ENCODE assay signal across 9 mouse cellular contexts in the genomic region with DNA sequence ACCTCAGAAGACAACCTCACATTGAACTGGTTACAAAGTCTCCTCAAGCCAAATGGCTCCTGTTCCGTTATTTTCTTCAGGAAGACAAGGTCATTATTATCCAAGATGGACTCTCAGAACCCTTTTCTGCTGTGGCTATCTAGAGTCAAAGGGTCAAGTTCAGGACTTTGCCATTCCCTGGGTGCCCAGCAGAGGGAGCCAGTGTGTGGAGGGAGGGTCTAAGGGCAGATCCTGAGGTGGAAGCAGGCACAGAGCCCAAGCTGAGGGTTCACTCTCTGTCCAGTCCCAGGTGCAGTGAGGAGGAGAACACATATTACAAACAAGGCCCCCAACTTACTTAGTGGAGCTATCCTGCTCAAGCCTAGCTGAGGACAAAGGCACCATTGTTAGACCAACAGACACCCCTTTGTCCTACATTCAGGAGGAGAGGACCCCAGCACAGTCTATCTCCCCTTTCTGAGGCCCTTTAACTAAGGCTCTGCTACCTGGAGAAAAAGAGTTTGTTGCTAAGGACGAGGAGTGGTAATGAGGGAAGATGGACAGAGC. TPM values are rescaled to one million over a fixed set of nuclear protein-coding genes. Genes with fewer than 3 reads are reported as not detected.
DNase-seq lines count a peak whose midpoint lies in the region; ATAC-seq and TF ChIP-seq lines count a peak whose summit lies in the region.
"Had no signal": no experiment of that assay in that cellular context is flagged by ENCODE, and none has a peak within 500 bp of the region (broad histone marks: within the 10 kb centered on the region; RNA-seq: fewer than 3 reads in every experiment).

No protein-coding gene starts in this region.

- in situ Hi-C loops in Patski (cut with MboI; ENCODE audit: low pct_unique_long_range_greater_than_20kb), result loop anchor here (5.0 kb wide), 1 partner anchor 57 kb away; no protein-coding TSS in a partner anchor

- peak overlapping the region; percentile 69 for H3K27ac ChIP-seq in forebrain, embryonic 10.5 days
- no peak overlapping the region for H3K27ac ChIP-seq in forebrain, embryonic 16.5 days (ENCODE audit: low read length)
- H3K27ac ChIP-seq in embryonic facial prominence, embryonic 10.5 days (replicated peaks), result peak overlapping the region; percentile 21; the same call in 1 of the 2 replicates
- H3K27ac ChIP-seq in limb, embryonic 10.5 days, result peak overlapping the region; percentile 3; the same call in 1 of the 2 replicates
- H3K27ac ChIP-seq in midbrain, embryonic 13.5 days, result no peak overlapping the region

- intact Hi-C loops in heart, postnatal 10 days (cut with DNase I), result loop anchor here (2.0 kb wide), 1 partner anchor 57 kb away; no protein-coding TSS in a partner anchor

- H3K4me1 ChIP-seq in forebrain, embryonic 10.5 days, result peaks cover 23% of the 10 kb centered on the region
- H3K4me1 ChIP-seq in forebrain, embryonic 16.5 days (replicated peaks; ENCODE audit: control insufficient read depth, insufficient read depth, low read length), result peaks cover 6% of the 10 kb centered on the region; the same call in 1 of the 2 replicates
- peaks cover 16% of the 10 kb centered on the region for H3K4me1 ChIP-seq in embryonic facial prominence, embryonic 10.5 days
- peaks cover 15% of the 10 kb centered on the region for H3K4me1 ChIP-seq in limb, embryonic 10.5 days
- peaks cover 13% of the 10 kb centered on the region for H3K4me1 ChIP-seq in midbrain, embryonic 13.5 days (replicated peaks)

- CTCF ChIA-PET in Patski (lab: Charles Lee), result interaction anchor here (0.8 to 2.3 kb wide), 11 partner anchors 8 to 67 kb away, joined by 3 to 13 read pairs (median 5); partner anchors contain the start of gene Copz1

- WGBS in forebrain, embryonic 10.5 days, result 15% methylated on average over 2 of the region's 2 CpGs
- WGBS in forebrain, embryonic 16.5 days, result 18% methylated on average over 2 of the region's 2 CpGs
- WGBS in embryonic facial prominence, embryonic 10.5 days, result 27% methylated on average over 2 of the region's 2 CpGs
- 42% methylated on average over 2 of the region's 2 CpGs for WGBS in limb, embryonic 10.5 days
- WGBS in midbrain, embryonic 13.5 days, result 35% methylated on average over 2 of the region's 2 CpGs

- no peak overlapping the region for H3K4me2 ChIP-seq in forebrain, embryonic 16.5 days (ENCODE audit: low read length)
- no peak overlapping the region for H3K4me2 ChIP-seq in midbrain, embryonic 13.5 days (replicated peaks)

- POLR2A ChIA-PET in Patski (lab: Charles Lee), result no interaction called here

- TF ChIP-seq CTCF in Patski (IDR thresholded peaks at IDR 0.05), result peak; percentile 97

- no peaks in the 10 kb centered on the region for H3K9me3 ChIP-seq in forebrain, embryonic 10.5 days
- H3K9me3 ChIP-seq in forebrain, embryonic 16.5 days (ENCODE audit: control insufficient read depth, low read length), result no peaks in the 10 kb centered on the region
- no peaks in the 10 kb centered on the region for H3K9me3 ChIP-seq in embryonic facial prominence, embryonic 10.5 days
- no peaks in the 10 kb centered on the region for H3K9me3 ChIP-seq in limb, embryonic 10.5 days (replicated peaks)
- no peaks in the 10 kb centered on the region for H3K9me3 ChIP-seq in midbrain, embryonic 13.5 days

- H3K36me3 ChIP-seq in forebrain, embryonic 10.5 days (replicated peaks), result peaks cover 51% of the 10 kb centered on the region
- H3K36me3 ChIP-seq in forebrain, embryonic 16.5 days (ENCODE audit: control insufficient read depth, insufficient read depth), result peaks cover 31% of the 10 kb centered on the region
- peaks cover 49% of the 10 kb centered on the region for H3K36me3 ChIP-seq in embryonic facial prominence, embryonic 10.5 days (replicated peaks)
- H3K36me3 ChIP-seq in limb, embryonic 10.5 days, result peaks cover 53% of the 10 kb centered on the region
- H3K36me3 ChIP-seq in midbrain, embryonic 13.5 days, result peaks cover 38% of the 10 kb centered on the region

- DNase-seq in forebrain, embryonic 10.5 days (ENCODE audit: extremely low spot score, low spot score), result peak; percentile 76
- no peak for DNase-seq in Patski (ENCODE audit: low read depth, low spot score)
- peak; percentile 80 for DNase-seq in embryonic facial prominence, embryonic 10.5 days (ENCODE audit: low spot score)
- peak; percentile 61 to 81 for DNase-seq in heart, postnatal 10 days
- peak; percentile 83 for DNase-seq in limb, embryonic 10.5 days (ENCODE audit: low spot score)
- DNase-seq in testis, postnatal 10 days (ENCODE audit: low spot score), result peak; percentile 92

- H3K4me3 ChIP-seq in forebrain, embryonic 10.5 days, result peak overlapping the region; percentile 4; the same call in 1 of the 2 replicates
- no peak overlapping the region for H3K4me3 ChIP-seq in forebrain, embryonic 16.5 days (replicated peaks; ENCODE audit: low read length)
- no peak overlapping the region for H3K4me3 ChIP-seq in embryonic facial prominence, embryonic 10.5 days
- H3K4me3 ChIP-seq in limb, embryonic 10.5 days, result no peak overlapping the region
- H3K4me3 ChIP-seq in midbrain, embryonic 13.5 days (replicated peaks), result no peak overlapping the region

- ATAC-seq in forebrain, embryonic 16.5 days, result no peak
- peak; percentile 40 for ATAC-seq in Patski
- ATAC-seq in midbrain, embryonic 13.5 days, result 0 out of 2 replicates have a peak, but pooled peaks have one; percentile 32

- H3K9ac ChIP-seq in forebrain, embryonic 16.5 days (replicated peaks; ENCODE audit: low read depth, low read length), result no peak overlapping the region
- no peak overlapping the region for H3K9ac ChIP-seq in midbrain, embryonic 13.5 days (replicated peaks)

- H3K27me3 ChIP-seq in forebrain, embryonic 10.5 days (ENCODE audit: poor library complexity, severe bottlenecking), result peaks cover 21% of the 10 kb centered on the region
- H3K27me3 ChIP-seq in forebrain, embryonic 16.5 days (replicated peaks; ENCODE audit: control insufficient read depth, insufficient read depth, low read length), result no peaks in the 10 kb centered on the region
- no peaks in the 10 kb centered on the region for H3K27me3 ChIP-seq in Patski
- peaks cover 16% of the 10 kb centered on the region for H3K27me3 ChIP-seq in embryonic facial prominence, embryonic 10.5 days (replicated peaks; ENCODE audit: low read depth, poor library complexity, severe bottlenecking)
- H3K27me3 ChIP-seq in limb, embryonic 10.5 days (ENCODE audit: low read depth, poor library complexity, severe bottlenecking), result peaks cover 18% of the 10 kb centered on the region
- H3K27me3 ChIP-seq in midbrain, embryonic 13.5 days, result peaks cover 4% of the 10 kb centered on the region; the same call in 1 of the 2 replicates

RNA-seq across cellular contexts. Expression of gene Nfe2, which starts 7.9 kb away (rescaled TPM):
- 5.5 and 8.3 TPM in 2 replicates for polyA plus RNA-seq in forebrain, embryonic 10.5 days (2016; fragmentation: Nextera tagmentation; extraction: Ambion mirVana)
- 0.30 and 0.39 TPM in 2 replicates for polyA plus RNA-seq in forebrain, embryonic 16.5 days (2015; fragmentation: Nextera tagmentation; extraction: Ambion mirVana)
- not detected for polyA plus RNA-seq in Patski (2021)
- 4.7 and 5.9 TPM in 2 replicates for polyA plus RNA-seq in embryonic facial prominence, embryonic 10.5 days (2016; fragmentation: Nextera tagmentation; extraction: Ambion mirVana)
- total RNA-seq in heart, postnatal 10 days (2021), result 1 to 10 TPM in 1 of 2 experiments, under 1 TPM in 1; 0.30 to 1.0 TPM
- 5.9 and 6.1 TPM in 2 replicates for polyA plus RNA-seq in limb, embryonic 10.5 days (2016; fragmentation: Nextera tagmentation; extraction: Ambion mirVana)
- polyA plus RNA-seq in midbrain, embryonic 13.5 days (2015; fragmentation: Nextera tagmentation; extraction: Ambion mirVana), result 0.75 and 0.82 TPM in 2 replicates
- total RNA-seq: left cerebral cortex, postnatal 10 days had no signal

RNA-seq across cellular contexts. Expression of gene Hnrnpa1, which starts 10.0 kb away (rescaled TPM):
- polyA plus RNA-seq in forebrain, embryonic 10.5 days (2016; fragmentation: Nextera tagmentation; extraction: Ambion mirVana), result 1,920 and 1,979 TPM in 2 replicates
- 935 and 1,030 TPM in 2 replicates for polyA plus RNA-seq in forebrain, embryonic 16.5 days (2015; fragmentation: Nextera tagmentation; extraction: Ambion mirVana)
- polyA plus RNA-seq in Patski (2021), result 667 TPM
- 1,897 and 1,928 TPM in 2 replicates for polyA plus RNA-seq in embryonic facial prominence, embryonic 10.5 days (2016; fragmentation: Nextera tagmentation; extraction: Ambion mirVana)
- 100 to 1,000 TPM; 299 to 318 TPM for total RNA-seq in heart, postnatal 10 days (2021)
- 1,775 and 1,966 TPM in 2 replicates for polyA plus RNA-seq in limb, embryonic 10.5 days (2016; fragmentation: Nextera tagmentation; extraction: Ambion mirVana)
- polyA plus RNA-seq in midbrain, embryonic 13.5 days (2015; fragmentation: Nextera tagmentation; extraction: Ambion mirVana), result 1,022 and 1,113 TPM in 2 replicates

RNA-seq across cellular contexts. Expression of gene Cbx5, which starts 10.7 kb away (rescaled TPM):
- 212 and 221 TPM in 2 replicates for polyA plus RNA-seq in forebrain, embryonic 10.5 days (2016; fragmentation: Nextera tagmentation; extraction: Ambion mirVana)
- 132 and 139 TPM in 2 replicates for polyA plus RNA-seq in forebrain, embryonic 16.5 days (2015; fragmentation: Nextera tagmentation; extraction: Ambion mirVana)
- polyA plus RNA-seq in Patski (2021), result 92.4 TPM
- polyA plus RNA-seq in embryonic facial prominence, embryonic 10.5 days (2016; fragmentation: Nextera tagmentation; extraction: Ambion mirVana), result 202 and 206 TPM in 2 replicates
- 10 to 100 TPM; 81.3 to 97.4 TPM for total RNA-seq in heart, postnatal 10 days (2021)
- 191 and 215 TPM in 2 replicates for polyA plus RNA-seq in limb, embryonic 10.5 days (2016; fragmentation: Nextera tagmentation; extraction: Ambion mirVana)
- 146 and 164 TPM in 2 replicates for polyA plus RNA-seq in midbrain, embryonic 13.5 days (2015; fragmentation: Nextera tagmentation; extraction: Ambion mirVana)

RNA-seq across cellular contexts. Expression of gene Copz1, which starts 22.2 kb away (rescaled TPM):
- 279 and 280 TPM in 2 replicates for polyA plus RNA-seq in forebrain, embryonic 10.5 days (2016; fragmentation: Nextera tagmentation; extraction: Ambion mirVana)
- 221 TPM in 2 replicates for polyA plus RNA-seq in forebrain, embryonic 16.5 days (2015; fragmentation: Nextera tagmentation; extraction: Ambion mirVana)
- 163 TPM for polyA plus RNA-seq in Patski (2021)
- 281 and 285 TPM in 2 replicates for polyA plus RNA-seq in embryonic facial prominence, embryonic 10.5 days (2016; fragmentation: Nextera tagmentation; extraction: Ambion mirVana)
- 10 to 100 TPM; 81.2 to 83.3 TPM for total RNA-seq in heart, postnatal 10 days (2021)
- 305 and 309 TPM in 2 replicates for polyA plus RNA-seq in limb, embryonic 10.5 days (2016; fragmentation: Nextera tagmentation; extraction: Ambion mirVana)
- polyA plus RNA-seq in midbrain, embryonic 13.5 days (2015; fragmentation: Nextera tagmentation; extraction: Ambion mirVana), result 218 and 221 TPM in 2 replicates

Comparison
In these comparisons a context has a peak if more than half of its experiments do, and no peak if none do; other contexts are left out.
1. H3K27ac ChIP-seq: peak in forebrain, embryonic 10.5 days (single experiment), embryonic facial prominence, embryonic 10.5 days (single experiment) and limb, embryonic 10.5 days (single experiment); none in forebrain, embryonic 16.5 days (single experiment) and midbrain, embryonic 13.5 days (single experiment).